Mouse (Mus musculus): ENCODE data around the gene 1810010D01Rik. TPM values are rescaled to one million over a fixed set of nuclear protein-coding genes. Genes with fewer than 3 reads are reported as not detected.

The 1810010D01Rik gene
- polyA plus RNA-seq, 1 experiment from 2014 or later: 0.33 TPM

DNA sequence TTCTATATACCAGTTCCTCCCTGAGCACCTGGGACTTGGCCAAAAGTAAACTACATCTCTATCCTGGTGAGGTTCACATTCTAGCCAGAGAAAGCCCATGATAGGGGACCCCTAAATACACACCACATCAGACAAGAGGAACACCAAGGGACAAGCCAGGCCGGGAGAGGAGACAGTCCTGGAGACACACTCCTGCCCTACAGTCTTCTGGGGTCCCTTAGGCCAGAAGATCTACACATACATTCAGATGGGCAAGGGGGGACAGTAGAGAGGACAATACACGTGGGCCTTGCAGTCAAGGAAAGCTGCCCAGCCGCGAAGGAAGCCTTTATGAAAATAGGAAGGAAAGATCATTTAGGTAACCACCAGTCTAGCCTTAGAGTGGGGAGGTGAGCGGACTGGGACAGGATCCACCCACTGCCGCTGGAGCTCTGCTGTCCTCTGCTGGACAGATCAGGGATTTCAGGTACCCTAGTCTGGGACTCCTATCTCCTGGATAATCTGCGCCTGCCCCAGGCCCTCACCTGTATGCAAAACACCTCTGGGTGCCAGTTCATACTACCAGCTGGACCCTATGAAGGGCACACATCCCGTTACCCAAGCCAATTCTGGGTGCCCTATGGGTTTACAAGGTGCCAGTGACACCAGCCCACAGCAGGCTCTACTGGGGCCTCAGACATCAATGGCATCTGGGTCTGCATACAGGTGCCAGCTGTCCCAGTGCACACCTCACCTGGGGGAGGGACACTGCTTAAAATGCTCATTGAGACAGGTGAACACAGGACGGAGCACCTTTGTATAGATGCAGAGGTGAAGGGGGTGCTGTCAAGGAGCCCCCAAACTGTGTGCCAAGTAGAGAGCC lies 35.2 kb upstream of the 1810010D01Rik start:
- no peak overlapping the region for H3K9ac ChIP-seq (ENCODE audit: low read depth, low read length)
- H3K4me3 ChIP-seq (ENCODE audit: low read depth, low read length): no peak overlapping the region
- peak; percentile 60; the same call in 1 of the 2 replicates for ATAC-seq
- TF ChIP-seq CTCF (IDR thresholded peaks at IDR 0.05; ENCODE audit: low read depth): peak; percentile 100
- H3K9me3 ChIP-seq (ENCODE audit: control insufficient read depth): no peaks in the 10 kb centered on the region
- no peaks in the 10 kb centered on the region for H3K27me3 ChIP-seq (replicated peaks; ENCODE audit: control insufficient read depth, insufficient read depth, low read length)
- H3K27ac ChIP-seq (ENCODE audit: low read depth, low read length): no peak overlapping the region
- H3K36me3 ChIP-seq (ENCODE audit: control insufficient read depth, insufficient read depth): no peaks in the 10 kb centered on the region
- H3K4me2 ChIP-seq (replicated peaks; ENCODE audit: low read depth): no peak overlapping the region
- no peaks in the 10 kb centered on the region for H3K4me1 ChIP-seq (replicated peaks; ENCODE audit: control insufficient read depth, insufficient read depth, low read length)
- WGBS: 18% methylated on average over 9 of the region's 9 CpGs

- TF ChIP-seq CTCF (IDR thresholded peaks at IDR 0.05; ENCODE audit: low read depth): no peak
- Histone ChIP-seq H3K4me3 (ENCODE audit: low read depth, low read length) (no peak overlapping the region), H3K36me3 (ENCODE audit: control insufficient read depth, insufficient read depth) (no peaks in the 10 kb centered on the region), H3K27ac (ENCODE audit: low read depth, low read length) (no peak overlapping the region), H3K9me3 (ENCODE audit: control insufficient read depth) (no peaks in the 10 kb centered on the region), H3K4me1 (replicated peaks; ENCODE audit: control insufficient read depth, insufficient read depth, low read length) (no peaks in the 10 kb centered on the region), H3K9ac (ENCODE audit: low read depth, low read length) (no peak overlapping the region), H3K27me3 (replicated peaks; ENCODE audit: control insufficient read depth, insufficient read depth, low read length) (no peaks in the 10 kb centered on the region), H3K4me2 (replicated peaks; ENCODE audit: low read depth) (no peak overlapping the region)
- no peak for ATAC-seq
- WGBS: 82% methylated on average over 9 of the region's 9 CpGs
Measured at GRCm38 (mm10) chr7:145242028-145242427, 34.1 kb upstream of the 1810010D01Rik start.

- TF ChIP-seq CTCF (IDR thresholded peaks at IDR 0.05; ENCODE audit: low read depth): no peak
- no peaks in the 10 kb centered on the region for H3K27me3 ChIP-seq (replicated peaks; ENCODE audit: control insufficient read depth, insufficient read depth, low read length)
- no peaks in the 10 kb centered on the region for H3K4me1 ChIP-seq (replicated peaks; ENCODE audit: control insufficient read depth, insufficient read depth, low read length)
- no peak overlapping the region for H3K4me3 ChIP-seq (ENCODE audit: low read depth, low read length)
- ATAC-seq: no peak
- H3K9me3 ChIP-seq (ENCODE audit: control insufficient read depth): no peaks in the 10 kb centered on the region
- no peaks in the 10 kb centered on the region for H3K36me3 ChIP-seq (ENCODE audit: control insufficient read depth, insufficient read depth)
- H3K27ac ChIP-seq (ENCODE audit: low read depth, low read length): no peak overlapping the region
- no peak overlapping the region for H3K4me2 ChIP-seq (replicated peaks; ENCODE audit: low read depth)
- H3K9ac ChIP-seq (ENCODE audit: low read depth, low read length): no peak overlapping the region
- 98% methylated on average over 4 of the region's 4 CpGs for WGBS
Measured at GRCm38 (mm10) chr7:145240929-145241328, 33.0 kb upstream of the 1810010D01Rik start.

- TF ChIP-seq CTCF (IDR thresholded peaks at IDR 0.05; ENCODE audit: low read depth): no peak
- no peak overlapping the region for H3K4me3 ChIP-seq (ENCODE audit: low read depth, low read length)
- 74% methylated on average over 8 of the region's 8 CpGs for WGBS
- no peaks in the 10 kb centered on the region for H3K9me3 ChIP-seq (ENCODE audit: control insufficient read depth)
- no peaks in the 10 kb centered on the region for H3K4me1 ChIP-seq (replicated peaks; ENCODE audit: control insufficient read depth, insufficient read depth, low read length)
- H3K36me3 ChIP-seq (ENCODE audit: control insufficient read depth, insufficient read depth): no peaks in the 10 kb centered on the region
- no peak overlapping the region for H3K4me2 ChIP-seq (replicated peaks; ENCODE audit: low read depth)
- H3K27ac ChIP-seq (ENCODE audit: low read depth, low read length): no peak overlapping the region
- ATAC-seq: no peak
- H3K9ac ChIP-seq (ENCODE audit: low read depth, low read length): no peak overlapping the region
- H3K27me3 ChIP-seq (replicated peaks; ENCODE audit: control insufficient read depth, insufficient read depth, low read length): no peaks in the 10 kb centered on the region
Measured at GRCm38 (mm10) chr7:145239736-145240505, 32.0 kb upstream of the 1810010D01Rik start.

DNA sequence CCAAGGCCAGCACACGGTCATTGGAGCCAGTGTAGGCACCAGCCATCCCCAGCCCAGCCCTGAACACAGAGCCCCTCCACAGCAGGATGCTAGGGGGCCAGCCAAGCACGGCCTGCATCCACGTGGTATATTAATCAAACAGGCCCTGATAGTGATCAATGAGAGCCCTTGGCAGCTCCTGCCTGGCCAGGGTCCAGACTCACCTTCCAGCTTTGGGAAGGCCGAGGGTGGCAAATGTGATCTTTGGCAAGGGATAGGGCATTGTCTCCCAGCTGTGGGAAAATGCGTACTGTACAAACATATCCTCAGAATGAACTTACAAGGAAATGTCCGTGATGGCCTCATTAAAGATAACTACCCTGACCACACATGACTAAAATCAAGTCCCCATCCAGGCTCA lies 31.2 kb upstream of the 1810010D01Rik start:
- TF ChIP-seq CTCF (IDR thresholded peaks at IDR 0.05; ENCODE audit: low read depth): no peak
- Histone ChIP-seq H3K4me1 (replicated peaks; ENCODE audit: control insufficient read depth, insufficient read depth, low read length) (no peaks in the 10 kb centered on the region), H3K9me3 (ENCODE audit: control insufficient read depth) (no peaks in the 10 kb centered on the region), H3K27ac (ENCODE audit: low read depth, low read length) (no peak overlapping the region; the same call in 1 of the 2 replicates), H3K9ac (ENCODE audit: low read depth, low read length) (no peak overlapping the region), H3K36me3 (ENCODE audit: control insufficient read depth, insufficient read depth) (no peaks in the 10 kb centered on the region), H3K27me3 (replicated peaks; ENCODE audit: control insufficient read depth, insufficient read depth, low read length) (no peaks in the 10 kb centered on the region), H3K4me3 (ENCODE audit: low read depth, low read length) (no peak overlapping the region), H3K4me2 (replicated peaks; ENCODE audit: low read depth) (no peak overlapping the region)
- WGBS: 47% methylated on average over 6 of the region's 6 CpGs
- ATAC-seq: no peak
